Mouse (Mus musculus): ENCODE results near the gene Mbtd1. TPM values are rescaled to one million over a fixed set of nuclear protein-coding genes. Genes with fewer than 3 reads are reported as not detected.
A peak's percentile ranks its signal among the peaks of the same experiment; 100 is the strongest.

The Mbtd1 gene
- polyA plus RNA-seq (2015; fragmentation: Nextera tagmentation; extraction: Ambion mirVana): 40.3 and 43.4 TPM in 2 replicates

DNA sequence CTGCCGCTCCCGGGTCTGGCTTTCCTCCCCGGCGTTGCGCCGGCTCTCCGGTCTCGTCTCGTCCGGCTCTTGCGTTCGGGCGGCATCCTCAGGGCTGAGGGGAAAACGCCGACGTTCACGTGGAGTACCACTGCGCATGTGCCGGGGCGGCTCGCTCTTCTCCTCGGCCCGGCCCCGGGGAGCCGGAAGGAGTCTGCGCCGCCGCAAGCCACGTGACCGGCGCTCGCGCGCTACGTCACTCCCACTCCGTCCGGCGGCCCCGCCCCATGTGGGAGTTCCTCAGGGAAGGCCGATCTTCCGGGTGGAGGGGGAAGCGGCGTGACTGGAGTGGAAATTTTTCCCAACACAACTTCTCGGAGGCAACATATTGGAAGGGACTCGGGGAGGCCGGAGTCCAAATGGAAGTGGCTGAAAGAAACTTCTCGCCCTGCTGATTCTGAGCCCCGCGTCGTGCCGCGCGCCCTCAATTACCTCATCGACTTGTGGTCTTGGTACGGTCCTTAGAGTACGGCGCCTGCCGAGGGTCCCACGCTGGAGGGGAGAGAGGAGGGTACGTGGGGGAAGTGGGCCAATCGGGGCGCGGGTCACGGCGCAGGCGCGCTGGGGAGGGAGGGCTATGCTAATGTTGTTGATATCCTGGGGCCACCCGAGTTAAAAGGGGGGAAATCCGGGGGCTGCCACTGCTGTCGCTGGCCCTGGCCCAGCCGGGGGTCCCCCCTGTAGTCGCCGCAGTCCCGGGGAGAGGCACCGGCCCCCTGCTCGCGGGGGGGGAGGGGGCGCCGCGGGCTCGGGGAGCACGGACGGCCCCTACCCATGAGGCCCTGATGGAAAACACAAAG lies at the start of gene Mbtd1, which contains the start of gene Utp18:
Mbtd1 (plus strand) TSS at position 281 of the 839 bp plus-strand sequence.
Utp18 (minus strand) TSS at position 195 of the 839 bp plus-strand sequence.
- Histone ChIP-seq H3K4me1 (peaks cover 27% of the 10 kb centered on the region), H3K4me2 (replicated peaks) (peak within 1 kb of the TSS; percentile 91), H3K27me3 (no peaks in the 10 kb centered on the region), H3K9ac (peak within 1 kb of the TSS; percentile 96), H3K9me3 (no peaks in the 10 kb centered on the region), H3K27ac (peak within 1 kb of the TSS; percentile 93), H3K4me3 (peak within 1 kb of the TSS; percentile 96), H3K36me3 (peaks cover 15% of the 10 kb centered on the region)
- peak; percentile 97 for ATAC-seq (ENCODE audit: low FRiP score, low read depth)
- under 1% methylated on average over 76 of the region's 83 CpGs for WGBS

DNA sequence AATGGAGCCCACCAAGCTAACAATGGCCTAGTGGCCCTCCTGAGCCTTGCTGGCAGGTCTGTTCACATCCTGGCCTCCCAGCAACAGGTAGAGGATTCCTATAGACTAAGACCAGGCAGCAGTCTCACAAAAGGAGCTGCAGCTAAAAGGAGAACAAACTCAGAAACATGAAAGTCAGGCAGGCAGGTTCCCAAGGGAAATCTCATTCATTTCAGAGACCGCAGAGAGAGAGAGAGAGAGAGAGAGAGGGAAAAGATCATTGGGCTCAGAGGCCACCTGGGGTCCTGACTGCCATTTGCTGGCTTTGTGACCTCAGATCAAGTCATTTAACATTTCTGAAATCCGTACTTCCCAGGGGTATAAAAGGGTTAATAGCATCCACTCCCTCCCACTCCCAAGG lies 38.3 kb upstream of the Mbtd1 start:
- Histone ChIP-seq H3K9ac (no peak overlapping the region), H3K9me3 (no peaks in the 10 kb centered on the region), H3K27me3 (no peaks in the 10 kb centered on the region), H3K27ac (no peak overlapping the region), H3K4me1 (no peaks in the 10 kb centered on the region), H3K36me3 (no peaks in the 10 kb centered on the region), H3K4me2 (replicated peaks) (no peak overlapping the region), H3K4me3 (no peak overlapping the region)
- WGBS: 39% methylated on average over 2 of the region's 2 CpGs
- ATAC-seq (ENCODE audit: low FRiP score, low read depth): no peak

DNA sequence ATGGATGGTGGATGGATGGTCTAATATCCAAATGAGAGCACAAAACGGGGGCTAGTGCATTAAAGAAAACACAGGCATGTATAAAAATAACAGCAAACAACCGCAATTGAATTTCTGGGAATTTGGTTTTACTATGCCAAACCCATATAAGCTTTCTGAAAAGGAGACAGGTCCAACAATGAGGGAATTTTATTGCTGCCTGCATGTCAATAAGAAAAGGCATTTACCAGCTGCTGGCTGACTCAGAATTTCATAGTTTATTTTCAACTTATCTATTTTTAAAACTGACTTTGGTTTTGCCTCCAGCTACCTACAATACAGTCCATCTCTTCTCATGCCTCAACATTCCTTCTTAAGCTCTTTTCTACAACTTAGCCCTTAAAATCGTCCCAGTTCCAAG lies 33.1 kb upstream of the Mbtd1 start:
- Histone ChIP-seq H3K27me3 (no peaks in the 10 kb centered on the region), H3K9ac (no peak overlapping the region), H3K4me2 (replicated peaks) (no peak overlapping the region), H3K36me3 (no peaks in the 10 kb centered on the region), H3K4me3 (no peak overlapping the region), H3K9me3 (no peaks in the 10 kb centered on the region), H3K4me1 (peaks cover 8% of the 10 kb centered on the region; the same call in 1 of the 2 replicates), H3K27ac (no peak overlapping the region)
- 79% methylated on average over 3 of the region's 3 CpGs for WGBS
- no peak for ATAC-seq (ENCODE audit: low FRiP score, low read depth)

DNA sequence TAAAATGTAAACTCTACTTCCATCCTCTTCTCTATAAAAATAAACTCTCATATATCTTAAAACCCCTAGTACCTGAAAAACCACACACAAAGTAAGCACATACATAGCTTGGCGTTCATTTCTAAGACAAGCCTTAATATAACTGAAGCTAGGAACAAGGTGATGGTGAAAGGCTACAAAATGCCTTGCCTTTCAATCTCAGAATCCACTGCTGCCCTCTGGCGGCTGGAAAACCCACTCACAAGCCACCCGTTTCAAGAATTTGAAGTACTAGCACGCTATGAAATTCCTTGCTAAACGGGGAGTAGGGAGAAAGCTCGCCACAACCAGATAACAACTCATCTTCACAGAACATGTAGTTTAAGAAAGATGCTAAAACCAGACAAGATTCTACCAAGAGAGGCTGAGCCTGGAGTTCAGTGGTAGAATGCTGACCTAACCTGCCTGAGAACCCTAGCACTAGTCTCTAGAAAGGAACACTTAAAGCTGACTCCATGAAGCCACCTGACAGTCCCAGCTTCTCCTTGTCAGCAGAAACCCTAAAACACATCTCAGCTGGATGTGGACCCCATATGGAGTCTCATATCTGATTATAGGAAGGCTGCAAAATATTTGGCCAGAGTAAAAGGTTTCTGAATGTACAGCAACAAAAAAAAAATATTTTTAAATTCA lies 29.2 kb upstream of the Mbtd1 start:
- Histone ChIP-seq H3K4me1 (peaks cover 8% of the 10 kb centered on the region; the same call in 1 of the 2 replicates), H3K27me3 (no peaks in the 10 kb centered on the region), H3K4me3 (no peak overlapping the region), H3K9me3 (no peaks in the 10 kb centered on the region), H3K36me3 (peaks cover 20% of the 10 kb centered on the region), H3K9ac (no peak overlapping the region), H3K4me2 (replicated peaks) (peak overlapping the region; percentile 31; the same call in 1 of the 2 replicates), H3K27ac (no peak overlapping the region)
- WGBS: 5% methylated on average over 6 of the region's 6 CpGs
- ATAC-seq (ENCODE audit: low FRiP score, low read depth): no peak

DNA sequence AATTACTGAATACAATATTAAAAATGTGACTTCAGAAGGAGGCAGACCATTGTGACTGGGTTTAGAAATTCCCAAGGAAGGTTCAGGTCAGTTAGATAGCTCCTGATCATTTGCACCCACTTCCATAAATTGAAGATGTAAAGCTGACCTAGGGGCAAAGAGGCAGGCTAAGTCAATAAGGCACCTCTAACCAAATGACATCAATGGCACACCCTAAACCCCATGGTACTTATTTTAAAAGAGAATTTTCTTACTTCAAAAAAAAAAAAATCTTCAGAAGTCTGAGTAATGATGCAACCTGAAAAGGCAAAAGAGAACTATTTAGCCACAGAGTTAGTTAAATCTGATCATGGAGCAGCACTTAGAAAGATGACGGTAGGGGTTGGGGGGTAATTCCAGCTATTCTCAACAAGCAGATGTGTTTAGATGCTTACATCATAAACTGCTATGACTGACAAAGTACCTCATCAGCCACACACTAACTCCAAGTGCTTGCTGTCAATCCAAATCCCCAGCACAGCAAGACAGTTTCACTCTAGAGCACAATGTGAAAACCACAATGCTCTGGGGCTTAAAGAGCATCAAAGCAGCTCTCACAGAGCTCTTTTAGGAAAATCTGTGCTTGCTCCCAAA lies 25.0 kb upstream of the Mbtd1 start:
- no peak for ATAC-seq (ENCODE audit: low FRiP score, low read depth)
- no peak overlapping the region for H3K4me2 ChIP-seq (replicated peaks)
- 92% methylated on average over 1 of the region's 1 CpGs for WGBS
- H3K27me3 ChIP-seq: no peaks in the 10 kb centered on the region
- H3K4me3 ChIP-seq: no peak overlapping the region
- H3K27ac ChIP-seq: no peak overlapping the region
- no peak overlapping the region for H3K9ac ChIP-seq
- 0 out of 2 replicates have a peak, but pooled peaks cover 3% of the 10 kb centered on the region for H3K4me1 ChIP-seq
- H3K9me3 ChIP-seq: no peaks in the 10 kb centered on the region
- peaks cover 45% of the 10 kb centered on the region for H3K36me3 ChIP-seq

DNA sequence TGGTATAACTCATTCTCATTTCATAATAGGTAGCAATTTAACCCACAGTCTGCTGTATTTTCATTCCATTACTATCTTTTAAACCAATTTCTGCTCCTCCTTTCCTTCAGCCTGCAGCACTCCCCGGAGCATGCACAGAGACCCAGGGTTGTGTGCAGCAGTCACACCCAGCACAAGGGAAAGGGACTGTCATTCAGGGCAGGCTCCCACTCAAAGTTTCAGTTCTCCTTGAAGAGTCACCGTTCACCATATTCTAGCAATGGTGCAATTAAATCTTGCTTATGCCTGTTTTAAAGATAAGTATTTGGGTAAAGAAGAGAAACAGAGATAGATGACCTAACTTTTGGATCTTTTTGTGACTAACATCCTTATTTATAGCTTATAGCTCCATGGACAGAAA lies 24.5 kb upstream of the Mbtd1 start:
- no peaks in the 10 kb centered on the region for H3K27me3 ChIP-seq
- no peaks in the 10 kb centered on the region for H3K4me1 ChIP-seq
- H3K9me3 ChIP-seq: no peaks in the 10 kb centered on the region
- H3K36me3 ChIP-seq: peaks cover 49% of the 10 kb centered on the region
- WGBS: 98% methylated on average over 2 of the region's 2 CpGs
- no peak overlapping the region for H3K9ac ChIP-seq
- no peak overlapping the region for H3K27ac ChIP-seq
- ATAC-seq (ENCODE audit: low FRiP score, low read depth): no peak
- H3K4me2 ChIP-seq (replicated peaks): no peak overlapping the region
- no peak overlapping the region for H3K4me3 ChIP-seq

DNA sequence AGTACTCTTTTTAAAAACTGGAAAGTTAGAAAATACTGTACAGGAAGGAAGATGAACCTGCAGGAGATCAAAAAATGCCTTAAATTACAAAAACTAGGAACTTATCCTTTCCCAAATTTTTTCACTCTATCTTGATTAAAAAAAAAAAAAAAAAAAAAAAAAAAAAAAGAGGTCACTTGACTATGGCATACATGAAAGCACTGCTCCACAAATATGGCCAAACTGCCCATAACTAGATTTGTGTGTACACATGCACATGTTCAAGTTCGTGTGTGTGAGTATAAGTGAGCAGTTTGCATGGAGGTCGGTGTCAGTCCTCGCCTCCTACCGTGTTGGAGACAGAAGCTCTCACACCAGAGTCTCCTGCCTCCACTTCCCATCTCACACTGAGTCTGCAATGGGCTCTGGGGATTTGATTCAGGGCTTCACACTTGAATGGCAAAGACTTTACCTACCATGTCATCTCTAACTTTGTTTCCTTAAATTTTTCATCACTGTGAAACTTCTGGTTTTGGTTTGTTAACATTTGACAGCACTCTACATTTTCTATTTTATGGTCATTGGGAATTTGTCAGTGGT lies 23.5 kb upstream of the Mbtd1 start:
- Histone ChIP-seq H3K4me1 (no peaks in the 10 kb centered on the region), H3K27me3 (no peaks in the 10 kb centered on the region), H3K9ac (no peak overlapping the region), H3K4me3 (no peak overlapping the region), H3K27ac (no peak overlapping the region), H3K9me3 (no peaks in the 10 kb centered on the region), H3K4me2 (replicated peaks) (no peak overlapping the region), H3K36me3 (peaks cover 58% of the 10 kb centered on the region)
- no peak for ATAC-seq (ENCODE audit: low FRiP score, low read depth)
- WGBS: 86% methylated on average over 4 of the region's 4 CpGs

DNA sequence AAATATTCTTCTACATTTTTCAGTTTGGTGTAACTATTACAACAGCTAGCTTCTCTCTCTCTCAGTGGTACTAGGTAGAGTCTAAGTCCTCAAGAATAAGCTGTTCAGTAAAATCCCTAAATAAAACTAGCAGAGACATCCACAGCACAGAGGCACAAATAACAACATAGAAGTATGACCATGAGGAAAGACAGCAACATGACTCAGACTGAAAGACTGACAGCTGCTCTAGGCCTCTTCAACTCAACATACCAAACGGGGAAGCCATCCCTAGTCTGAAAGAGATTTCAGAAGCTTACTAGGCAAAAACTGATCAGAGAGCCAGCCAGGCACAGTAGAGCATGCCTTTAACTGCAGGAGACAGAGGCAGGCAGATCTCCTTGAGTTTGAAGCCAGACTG lies 23.0 kb upstream of the Mbtd1 start:
- no peaks in the 10 kb centered on the region for H3K27me3 ChIP-seq
- H3K27ac ChIP-seq: no peak overlapping the region
- H3K4me1 ChIP-seq: no peaks in the 10 kb centered on the region
- no peak overlapping the region for H3K4me3 ChIP-seq
- WGBS: 86% methylated on average over 1 of the region's 1 CpGs
- ATAC-seq (ENCODE audit: low FRiP score, low read depth): no peak
- peaks cover 63% of the 10 kb centered on the region for H3K36me3 ChIP-seq
- H3K4me2 ChIP-seq (replicated peaks): no peak overlapping the region
- no peak overlapping the region for H3K9ac ChIP-seq
- no peaks in the 10 kb centered on the region for H3K9me3 ChIP-seq

DNA sequence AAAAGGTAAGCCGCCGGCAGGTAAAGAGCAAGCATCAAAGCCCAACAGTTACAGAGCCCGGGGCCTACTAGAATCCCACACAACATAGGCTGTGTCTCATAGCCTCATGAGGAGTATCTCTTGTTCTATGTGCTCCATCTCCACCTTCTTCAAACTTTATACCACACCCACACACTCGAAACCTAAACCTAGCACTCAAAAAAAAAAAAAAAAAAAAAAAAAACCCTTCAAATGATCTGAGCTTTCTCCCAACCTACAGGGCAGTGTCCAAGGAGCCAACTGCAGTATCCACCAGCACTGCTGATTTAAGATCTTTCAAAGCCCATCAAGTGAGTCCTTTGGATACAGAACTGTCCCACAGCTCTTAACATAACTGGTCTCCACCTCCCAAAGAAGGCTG lies 1.6 kb upstream of the Mbtd1 start:
- Histone ChIP-seq H3K36me3 (peaks cover 29% of the 10 kb centered on the region), H3K9ac (peak overlapping the region; percentile 96), H3K4me3 (peak overlapping the region; percentile 96), H3K4me2 (replicated peaks) (peak overlapping the region; percentile 91), H3K27me3 (no peaks in the 10 kb centered on the region), H3K4me1 (peaks cover 27% of the 10 kb centered on the region), H3K9me3 (no peaks in the 10 kb centered on the region), H3K27ac (no peak overlapping the region)
- no peak for ATAC-seq (ENCODE audit: low FRiP score, low read depth)
- 94% methylated on average over 4 of the region's 4 CpGs for WGBS

DNA sequence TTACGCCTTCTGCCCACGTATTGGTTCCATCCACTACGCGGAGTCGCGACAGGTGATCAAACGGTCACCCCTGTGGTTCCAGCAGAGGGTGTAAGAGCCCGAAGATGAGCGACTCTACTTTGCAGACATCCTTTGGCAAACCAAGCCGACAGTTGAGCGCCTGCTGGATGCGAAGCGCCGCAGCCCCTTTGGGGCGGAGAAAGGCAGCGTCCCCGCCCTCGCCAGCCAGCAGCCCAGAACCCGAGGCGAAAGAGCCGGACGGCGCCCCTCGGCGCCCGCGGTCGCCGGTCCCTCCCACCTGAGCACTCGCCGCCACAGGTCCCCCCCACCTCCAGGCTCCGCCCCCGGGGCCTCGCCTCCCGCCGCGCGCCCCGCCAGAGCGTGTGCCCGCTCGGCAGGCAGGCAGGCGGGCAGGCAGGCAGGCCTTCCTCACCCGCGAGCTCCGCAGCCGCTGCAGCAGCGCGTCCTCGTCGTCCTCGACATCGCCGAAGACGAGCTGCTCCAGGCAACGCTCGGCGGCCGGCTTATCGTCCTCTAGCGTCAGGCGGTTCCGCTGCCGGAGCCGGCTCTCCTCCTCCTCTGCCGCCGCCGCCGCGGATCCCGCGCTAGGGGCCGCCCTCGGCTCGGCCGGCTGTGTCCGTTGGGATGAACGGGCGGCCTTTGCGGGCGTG lies 616 bp upstream of the Mbtd1 start:
- no peaks in the 10 kb centered on the region for H3K27me3 ChIP-seq
- H3K9ac ChIP-seq: peak overlapping the region; percentile 96
- H3K4me2 ChIP-seq (replicated peaks): peak overlapping the region; percentile 91
- H3K4me1 ChIP-seq: peaks cover 27% of the 10 kb centered on the region
- H3K9me3 ChIP-seq: no peaks in the 10 kb centered on the region
- peak overlapping the region; percentile 93 for H3K27ac ChIP-seq
- H3K36me3 ChIP-seq: peaks cover 23% of the 10 kb centered on the region
- H3K4me3 ChIP-seq: peak overlapping the region; percentile 96
- peak; percentile 39 for ATAC-seq (ENCODE audit: low FRiP score, low read depth)
- under 1% methylated on average over 50 of the region's 81 CpGs for WGBS

DNA sequence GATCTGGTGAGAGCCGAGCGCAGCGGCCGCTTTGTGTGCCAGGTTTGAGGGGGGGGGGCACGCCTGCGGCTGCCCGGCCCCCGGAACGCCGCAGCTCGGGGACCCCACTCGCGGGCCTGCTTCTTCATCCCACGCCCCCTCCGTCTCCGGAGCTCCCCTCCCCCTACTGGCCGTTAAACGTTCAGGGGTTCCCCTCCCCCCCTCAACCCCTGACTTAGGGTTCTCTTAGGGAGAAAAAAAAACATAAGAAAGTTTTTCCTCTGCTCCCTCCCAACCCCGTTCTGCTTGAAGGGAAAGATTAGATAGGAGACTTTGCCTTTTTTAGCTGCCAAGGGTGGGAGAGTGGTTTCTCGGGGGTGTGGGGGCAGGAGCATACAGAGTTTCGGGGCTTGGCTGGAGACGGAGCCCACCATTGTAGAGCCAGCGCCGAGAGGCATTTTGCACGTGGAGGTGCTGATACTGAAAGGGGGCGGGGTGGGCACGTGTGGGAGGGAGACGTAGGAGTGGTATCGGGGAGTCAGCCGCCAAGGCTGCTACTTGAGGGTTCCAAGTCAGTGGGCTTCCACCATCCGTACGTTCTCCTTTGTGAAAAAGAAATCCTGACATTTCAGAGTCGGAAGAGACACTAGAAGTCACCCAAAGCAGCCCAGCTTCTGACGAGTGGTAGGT lies 893 bp downstream of the Mbtd1 start:
- H3K4me1 ChIP-seq: peaks cover 27% of the 10 kb centered on the region
- no peak for ATAC-seq (ENCODE audit: low FRiP score, low read depth)
- H3K4me3 ChIP-seq: peak overlapping the region; percentile 96
- WGBS: under 1% methylated on average over 33 of the region's 34 CpGs
- peak overlapping the region; percentile 96 for H3K9ac ChIP-seq
- H3K36me3 ChIP-seq: peaks cover 9% of the 10 kb centered on the region
- no peaks in the 10 kb centered on the region for H3K27me3 ChIP-seq
- H3K27ac ChIP-seq: peak overlapping the region; percentile 93
- no peaks in the 10 kb centered on the region for H3K9me3 ChIP-seq
- H3K4me2 ChIP-seq (replicated peaks): peak overlapping the region; percentile 91

Data from limb, embryonic 13.5 days (tissue).